Mouse (Mus musculus): ENCODE data around the gene Nelfb. TPM values are rescaled to one million over a fixed set of nuclear protein-coding genes. Genes with fewer than 3 reads are reported as not detected.

Gene Nelfb
- total and polyA plus RNA-seq, 2 experiments = 18.4 to 27.5 TPM

GRCm38 (mm10) chr2:25171769-25172153 lies 39.5 kb downstream of the Nelfb start:
- DNase-seq (ENCODE audit: extremely low read depth, low read depth, low spot score) = no peak
- H3K36me3 ChIP-seq (ENCODE audit: control insufficient read depth, insufficient read depth, low read length) = no peaks in the 10 kb centered on the region
- no peak overlapping the region for H3K9ac ChIP-seq (ENCODE audit: low read depth, low read length)
- WGBS = 92% methylated on average over 1 of the region's 1 CpGs
- H3K4me1 ChIP-seq (ENCODE audit: control insufficient read depth, insufficient read depth, low read length) = no peaks in the 10 kb centered on the region
- H3K79me2 ChIP-seq (ENCODE audit: control insufficient read depth, insufficient read depth, low read length) = no peaks in the 10 kb centered on the region
- H3K27me3 ChIP-seq (ENCODE audit: control insufficient read depth, insufficient read depth, low read length) = no peaks in the 10 kb centered on the region
- H3K27ac ChIP-seq (replicated peaks; ENCODE audit: insufficient read depth, low read depth, low read length) = no peak overlapping the region
- H3K4me3 ChIP-seq (ENCODE audit: insufficient read depth, low read depth, low read length) = no peak overlapping the region
- TF ChIP-seq CTCF (IDR thresholded peaks at IDR 0.05; ENCODE audit: low read depth, low read length) (no peak), POLR2A (IDR thresholded peaks at IDR 0.05; ENCODE audit: extremely low read depth, insufficient read depth, low read length) (no peak)

GRCm38 (mm10) chr2:25171101-25171768 lies 40.1 kb downstream of the Nelfb start:
- WGBS = 94% methylated on average over 6 of the region's 6 CpGs
- Histone ChIP-seq H3K79me2 (ENCODE audit: control insufficient read depth, insufficient read depth, low read length) (no peaks in the 10 kb centered on the region), H3K9ac (ENCODE audit: low read depth, low read length) (no peak overlapping the region), H3K4me3 (ENCODE audit: insufficient read depth, low read depth, low read length) (no peak overlapping the region), H3K27me3 (ENCODE audit: control insufficient read depth, insufficient read depth, low read length) (no peaks in the 10 kb centered on the region), H3K27ac (replicated peaks; ENCODE audit: insufficient read depth, low read depth, low read length) (no peak overlapping the region), H3K36me3 (ENCODE audit: control insufficient read depth, insufficient read depth, low read length) (no peaks in the 10 kb centered on the region), H3K4me1 (ENCODE audit: control insufficient read depth, insufficient read depth, low read length) (no peaks in the 10 kb centered on the region)
- TF ChIP-seq POLR2A (IDR thresholded peaks at IDR 0.05; ENCODE audit: extremely low read depth, insufficient read depth, low read length) (no peak), CTCF (IDR thresholded peaks at IDR 0.05; ENCODE audit: low read depth, low read length) (no peak)
- no peak for DNase-seq (ENCODE audit: extremely low read depth, low read depth, low spot score)

GRCm38 (mm10) chr2:25170326-25171100 lies 40.8 kb downstream of the Nelfb start:
- WGBS = 70% methylated on average over 10 of the region's 10 CpGs
- Histone ChIP-seq H3K36me3 (ENCODE audit: control insufficient read depth, insufficient read depth, low read length) (no peaks in the 10 kb centered on the region), H3K27me3 (ENCODE audit: control insufficient read depth, insufficient read depth, low read length) (no peaks in the 10 kb centered on the region), H3K4me1 (ENCODE audit: control insufficient read depth, insufficient read depth, low read length) (no peaks in the 10 kb centered on the region), H3K4me3 (ENCODE audit: insufficient read depth, low read depth, low read length) (no peak overlapping the region), H3K27ac (replicated peaks; ENCODE audit: insufficient read depth, low read depth, low read length) (no peak overlapping the region), H3K79me2 (ENCODE audit: control insufficient read depth, insufficient read depth, low read length) (no peaks in the 10 kb centered on the region), H3K9ac (ENCODE audit: low read depth, low read length) (no peak overlapping the region)
- TF ChIP-seq CTCF (IDR thresholded peaks at IDR 0.05; ENCODE audit: low read depth, low read length) = no peak
- TF ChIP-seq POLR2A (IDR thresholded peaks at IDR 0.05; ENCODE audit: extremely low read depth, insufficient read depth, low read length) = no peak
- DNase-seq (ENCODE audit: extremely low read depth, low read depth, low spot score) = no peak

- Histone ChIP-seq H3K79me2 (ENCODE audit: control insufficient read depth, insufficient read depth, low read length) (no peaks in the 10 kb centered on the region), H3K4me3 (ENCODE audit: insufficient read depth, low read depth, low read length) (no peak overlapping the region), H3K27ac (replicated peaks; ENCODE audit: insufficient read depth, low read depth, low read length) (no peak overlapping the region), H3K27me3 (ENCODE audit: control insufficient read depth, insufficient read depth, low read length) (no peaks in the 10 kb centered on the region), H3K36me3 (ENCODE audit: control insufficient read depth, insufficient read depth, low read length) (no peaks in the 10 kb centered on the region), H3K9ac (ENCODE audit: low read depth, low read length) (no peak overlapping the region), H3K4me1 (ENCODE audit: control insufficient read depth, insufficient read depth, low read length) (no peaks in the 10 kb centered on the region)
- no peak for DNase-seq (ENCODE audit: extremely low read depth, low read depth, low spot score)
- 60% methylated on average over 5 of the region's 5 CpGs for WGBS
- no peak for TF ChIP-seq POLR2A (IDR thresholded peaks at IDR 0.05; ENCODE audit: extremely low read depth, insufficient read depth, low read length)
- no peak for TF ChIP-seq CTCF (IDR thresholded peaks at IDR 0.05; ENCODE audit: low read depth, low read length)
These were observed 41.5 kb downstream of the Nelfb start for GRCm38 (mm10) chr2:25169778-25170177.

- 41% methylated on average over 2 of the region's 2 CpGs for WGBS
- no peak overlapping the region for H3K27ac ChIP-seq (replicated peaks; ENCODE audit: insufficient read depth, low read depth, low read length)
- H3K9ac ChIP-seq (ENCODE audit: low read depth, low read length) = no peak overlapping the region
These were observed 42.7 kb downstream of the Nelfb start for GRCm38 (mm10) chr2:25168665-25168978.

More at GRCm38 (mm10) chr2:25168665-25168978, 42.7 kb downstream of the Nelfb start:
- Histone ChIP-seq H3K4me1 (ENCODE audit: control insufficient read depth, insufficient read depth, low read length) (no peaks in the 10 kb centered on the region), H3K36me3 (ENCODE audit: control insufficient read depth, insufficient read depth, low read length) (no peaks in the 10 kb centered on the region), H3K4me3 (ENCODE audit: insufficient read depth, low read depth, low read length) (no peak overlapping the region), H3K79me2 (ENCODE audit: control insufficient read depth, insufficient read depth, low read length) (no peaks in the 10 kb centered on the region), H3K27me3 (ENCODE audit: control insufficient read depth, insufficient read depth, low read length) (no peaks in the 10 kb centered on the region)
- DNase-seq (ENCODE audit: extremely low read depth, low read depth, low spot score) = no peak
- no peak for TF ChIP-seq CTCF (IDR thresholded peaks at IDR 0.05; ENCODE audit: low read depth, low read length)
- TF ChIP-seq POLR2A (IDR thresholded peaks at IDR 0.05; ENCODE audit: extremely low read depth, insufficient read depth, low read length) = no peak

Measured in liver, adult 2 months (tissue).